In genomic region chr7:144469181-144469641, GRCm38 (mm10) we compare ENCODE assay signal across 8 mouse cellular contexts. TPM values are rescaled to one million over a fixed set of nuclear protein-coding genes. Genes with fewer than 3 reads are reported as not detected.
DNase-seq lines count a peak whose midpoint lies in the region; ATAC-seq and TF ChIP-seq lines count a peak whose summit lies in the region.

No protein-coding gene starts in this region.

- peaks cover 5% of the 10 kb centered on the region; the same call in 1 of the 2 replicates for H3K4me1 ChIP-seq in intestine, embryonic 14.5 days (replicated peaks; ENCODE audit: control insufficient read depth, insufficient read depth, low read length)
- peaks cover 16% of the 10 kb centered on the region for H3K4me1 ChIP-seq in liver, embryonic 16.5 days (ENCODE audit: control insufficient read depth, low read depth, low read length)
- H3K4me1 ChIP-seq in small intestine, adult 2 months (ENCODE audit: control insufficient read depth, insufficient read depth, insufficient read length, low read length) = peaks cover 16% of the 10 kb centered on the region; the same call in 1 of the 2 replicates

- no peak for ATAC-seq in intestine, embryonic 14.5 days (replicated peaks; ENCODE audit: low FRiP score, low TSS enrichment, low read depth)
- no peak for ATAC-seq in liver, embryonic 16.5 days (ENCODE audit: low read depth)
- ATAC-seq in CD4-positive, CD25-positive, alpha-beta regulatory T cell, adult 4 months = no peak

- peak overlapping the region; percentile 78 for H3K4me2 ChIP-seq in intestine, embryonic 14.5 days (ENCODE audit: low read length)
- peak overlapping the region; percentile 88 for H3K4me2 ChIP-seq in liver, embryonic 16.5 days (ENCODE audit: low read depth, low read length)

- peak; percentile 25 for DNase-seq in ovary, postnatal 36 days (ENCODE audit: low spot score)
- no peak for DNase-seq in ovary, adult 18-20 months (ENCODE audit: low spot score)
- DNase-seq in fibroblast of lung, adult 2 months (ENCODE audit: low read depth) = peak; percentile 49
- peak; percentile 61 for DNase-seq in intestine, embryonic 14.5 days (ENCODE audit: low spot score)
- DNase-seq in spleen, postnatal 14 days (ENCODE audit: low spot score in 2 of 2) = no peak

- H3K27me3 ChIP-seq in intestine, embryonic 14.5 days (replicated peaks; ENCODE audit: control insufficient read depth, insufficient read depth, low read length) = no peaks in the 10 kb centered on the region
- H3K27me3 ChIP-seq in liver, embryonic 16.5 days (ENCODE audit: control insufficient read depth, insufficient read depth, low read depth, low read length) = no peaks in the 10 kb centered on the region
- H3K27me3 ChIP-seq in small intestine, adult 2 months (ENCODE audit: control insufficient read depth, insufficient read depth, low read length) = no peaks in the 10 kb centered on the region

- 14% methylated on average over 4 of the region's 4 CpGs for WGBS in intestine, embryonic 14.5 days
- WGBS in liver, embryonic 16.5 days (ENCODE audit: insufficient replicate concordance) = 43% methylated on average over 4 of the region's 4 CpGs
- WGBS in small intestine, adult 2 months = 2% methylated on average over 4 of the region's 4 CpGs

- H3K27ac ChIP-seq in intestine, embryonic 14.5 days (ENCODE audit: low read depth) = peak overlapping the region; percentile 60
- peak overlapping the region; percentile 34; the same call in 1 of the 2 replicates for H3K27ac ChIP-seq in liver, embryonic 16.5 days (ENCODE audit: low read length)
- peak overlapping the region; percentile 75 for H3K27ac ChIP-seq in small intestine, adult 2 months (ENCODE audit: insufficient read depth, low read depth, low read length)

- peak; percentile 51; the same call in 1 of the 2 replicates for TF ChIP-seq CTCF in small intestine, adult 2 months (IDR thresholded peaks at IDR 0.05; ENCODE audit: extremely low read depth, insufficient read length, insufficient replicate concordance, low read depth, low read length)

- peak overlapping the region; percentile 83; the same call in 1 of the 2 replicates for H3K9ac ChIP-seq in intestine, embryonic 14.5 days (ENCODE audit: low read length)
- H3K9ac ChIP-seq in liver, embryonic 16.5 days (ENCODE audit: low read depth, low read length) = peak overlapping the region; percentile 86; the same call in 1 of the 2 replicates

- peak overlapping the region; percentile 76 for H3K4me3 ChIP-seq in intestine, embryonic 14.5 days (ENCODE audit: low read depth, low read length)
- H3K4me3 ChIP-seq in liver, embryonic 16.5 days (ENCODE audit: low read depth, low read length) = peak overlapping the region; percentile 85
- peak overlapping the region; percentile 88 for H3K4me3 ChIP-seq in small intestine, adult 2 months (ENCODE audit: low read depth, low read length)

- no peak for TF ChIP-seq POLR2A in small intestine, adult 2 months (IDR thresholded peaks at IDR 0.05; ENCODE audit: low read depth, low read length)

- peaks cover 20% of the 10 kb centered on the region for H3K36me3 ChIP-seq in intestine, embryonic 14.5 days (ENCODE audit: control insufficient read depth, insufficient read depth, low read length)
- H3K36me3 ChIP-seq in liver, embryonic 16.5 days (ENCODE audit: control insufficient read depth, insufficient read depth) = no peaks in the 10 kb centered on the region; the same call in 1 of the 2 replicates
- peaks cover 15% of the 10 kb centered on the region for H3K36me3 ChIP-seq in small intestine, adult 2 months (ENCODE audit: control insufficient read depth, insufficient read depth, low read length)

- H3K9me3 ChIP-seq in intestine, embryonic 14.5 days (ENCODE audit: control insufficient read depth, low read length) = no peaks in the 10 kb centered on the region
- no peaks in the 10 kb centered on the region for H3K9me3 ChIP-seq in liver, embryonic 16.5 days (replicated peaks; ENCODE audit: control insufficient read depth, low read length)

RNA-seq across cellular contexts. Expression of gene Cttn, which starts 1.6 kb away (rescaled TPM):
- 153 and 161 TPM in 2 replicates for polyA plus RNA-seq in intestine, embryonic 14.5 days (2014; fragmentation: Nextera tagmentation; extraction: Ambion mirVana)
- 33.7 and 34.1 TPM in 2 replicates for polyA plus RNA-seq in liver, embryonic 16.5 days (2015; fragmentation: Nextera tagmentation; extraction: Ambion mirVana)
- 54.3 and 127 TPM in 2 replicates for polyA plus RNA-seq in small intestine, adult 2 months (2012; rRNA removed)
- 1 to 10 TPM; 5.4 to 8.1 TPM for polyA plus RNA-seq in CD4-positive, CD25-positive, alpha-beta regulatory T cell, adult 4 months (2017; shearing (Covaris generic))

Comparison
In these comparisons a context has a peak if more than half of its experiments do, and no peak if none do; other contexts are left out.
1. DNase-seq: peak in ovary, postnatal 36 days (single experiment), fibroblast of lung, adult 2 months (single experiment) and intestine, embryonic 14.5 days (single experiment); none in ovary, adult 18-20 months (single experiment) and spleen, postnatal 14 days (0 of 2).
2. Peak in every context shown above with its lines, with median percentiles within 50 percentile points of each other: H3K27ac ChIP-seq and H3K4me3 ChIP-seq.